Mouse (Mus musculus) limb, embryonic 11.5 days (tissue): ENCODE measurements around the gene Eno1. TPM values are rescaled to one million over a fixed set of nuclear protein-coding genes. Genes with fewer than 3 reads are reported as not detected.

Experiments used
- ATAC-seq: fragments of 200-750 bp; cut with Nextera tagmentation; 2 replicates; pipeline ENCODE4 v1.8.0; 2017; ENCODE audit warnings: low read depth; ENCODE audit not compliant: insufficient number of reproducible peaks, low FRiP score, low TSS enrichment
- DNase-seq: peaks from one replicate; pipeline ENCODE4 v3.0.0-alpha.2; 2015; ENCODE audit warnings: low spot score
- H3K27ac ChIP-seq: fragments of 300-500 bp; sonication (generic); replicated peaks from 2 replicates; pipeline ENCODE4 v1.5.1; 2014; ENCODE audit warnings: low read depth, mild to moderate bottlenecking, low read length
- H3K27me3 ChIP-seq: fragments of 300-500 bp; sonication (generic); 2 replicates; pipeline ENCODE4 v1.6.1; 2014; ENCODE audit warnings: mild to moderate bottlenecking, low read length, mixed read lengths; ENCODE audit not compliant: control insufficient read depth, insufficient read depth
- H3K36me3 ChIP-seq: fragments of 300-500 bp; sonication (generic); 2 replicates; pipeline ENCODE4 v1.6.1; 2014; ENCODE audit warnings: mild to moderate bottlenecking, low read length, moderate library complexity, mixed read lengths; ENCODE audit not compliant: control insufficient read depth, insufficient read depth
- H3K4me1 ChIP-seq: fragments of 300-500 bp; sonication (generic); 2 replicates; pipeline ENCODE4 v1.6.1; 2014; ENCODE audit warnings: low read length, mixed read lengths; ENCODE audit not compliant: control insufficient read depth, insufficient read depth
- H3K4me2 ChIP-seq: fragments of 300-500 bp; sonication (generic); 2 replicates; pipeline ENCODE4 v1.6.1; 2014; ENCODE audit warnings: low read depth, mild to moderate bottlenecking, moderate library complexity; ENCODE audit not compliant: severe bottlenecking
- H3K4me3 ChIP-seq: fragments of 300-500 bp; sonication (generic); 2 replicates; pipeline ENCODE4 v1.5.1; 2014; ENCODE audit warnings: low read depth, low read length
- H3K9ac ChIP-seq: fragments of 300-500 bp; sonication (generic); 2 replicates; pipeline ENCODE4 v1.6.1; 2014; ENCODE audit warnings: mild to moderate bottlenecking, low read length
- H3K9me3 ChIP-seq: fragments of 300-500 bp; sonication (generic); 2 replicates; pipeline ENCODE4 v1.6.1; 2016; ENCODE audit warnings: low read length; ENCODE audit not compliant: control insufficient read depth
- WGBS: fragments of 180-500 bp; shearing (Covaris S2); extraction: QIAGEN DNeasy Blood & Tissue Kit; methylation state at CpG from one replicate; pipeline ENCODE4 v1.1.7; 2014; 5-methylcytosine and 5-hydroxymethylcytosine counted together
- polyA plus RNA-seq: library from polyadenylated mRNA; unstranded; fragments of >200 nt; fragmentation: Nextera tagmentation; extraction: Ambion mirVana; gene quantifications from 2 replicates; pipeline ENCODE4 v1.2.1, GENCODE M21; 2014

Gene Eno1
- polyA plus RNA-seq, 1 experiment from 2014 or later: 2,311 TPM

- DNase-seq (peak; percentile 79), ATAC-seq (no peak)
- 74% methylated on average over 9 of the region's 9 CpGs for WGBS
- Histone ChIP-seq H3K4me1 (peaks cover 4% of the 10 kb centered on the region; the same call in 1 of the 2 replicates), H3K9ac (no peak overlapping the region), H3K4me3 (no peak overlapping the region), H3K36me3 (no peaks in the 10 kb centered on the region), H3K9me3 (no peaks in the 10 kb centered on the region), H3K27ac (no peak overlapping the region), H3K27me3 (no peaks in the 10 kb centered on the region), H3K4me2 (no peak overlapping the region)
These were observed 16.8 kb upstream of the Eno1 start for GRCm38 (mm10) chr4:150219501-150220292.

GRCm38 (mm10) chr4:150220584-150220983 is 15.9 kb upstream of the Eno1 start:
- 15% methylated on average over 11 of the region's 11 CpGs for WGBS
- ATAC-seq: 0 out of 2 replicates have a peak, but pooled peaks have one; percentile 32
- peak; percentile 60 for DNase-seq
- Histone ChIP-seq H3K4me3 (0 out of 2 replicates have a peak overlapping the region, but pooled peaks have one; percentile 8), H3K36me3 (no peaks in the 10 kb centered on the region), H3K4me2 (peak overlapping the region; percentile 39), H3K4me1 (peaks cover 4% of the 10 kb centered on the region; the same call in 1 of the 2 replicates), H3K27ac (no peak overlapping the region), H3K9me3 (no peaks in the 10 kb centered on the region), H3K9ac (no peak overlapping the region), H3K27me3 (no peaks in the 10 kb centered on the region)

- Histone ChIP-seq H3K9me3 (no peaks in the 10 kb centered on the region), H3K27me3 (no peaks in the 10 kb centered on the region), H3K4me3 (0 out of 2 replicates have a peak overlapping the region, but pooled peaks have one; percentile 8), H3K9ac (no peak overlapping the region), H3K4me2 (peak overlapping the region; percentile 39), H3K4me1 (peaks cover 4% of the 10 kb centered on the region; the same call in 1 of the 2 replicates), H3K27ac (no peak overlapping the region), H3K36me3 (no peaks in the 10 kb centered on the region)
- ATAC-seq: no peak
- WGBS: 46% methylated on average over 10 of the region's 10 CpGs
- no peak for DNase-seq
These were observed 15.4 kb upstream of the Eno1 start for GRCm38 (mm10) chr4:150221017-150221640.

GRCm38 (mm10) chr4:150223830-150224229 is 12.7 kb upstream of the Eno1 start:
- Histone ChIP-seq H3K4me1 (peaks cover 8% of the 10 kb centered on the region; the same call in 1 of the 2 replicates), H3K4me2 (no peak overlapping the region), H3K9ac (no peak overlapping the region), H3K9me3 (no peaks in the 10 kb centered on the region), H3K36me3 (no peaks in the 10 kb centered on the region), H3K27me3 (no peaks in the 10 kb centered on the region), H3K27ac (no peak overlapping the region), H3K4me3 (no peak overlapping the region)
- 85% methylated on average over 4 of the region's 4 CpGs for WGBS
- DNase-seq (no peak), ATAC-seq (no peak)

GRCm38 (mm10) chr4:150225700-150226099 is 10.8 kb upstream of the Eno1 start:
- no peak overlapping the region for H3K4me3 ChIP-seq
- no peaks in the 10 kb centered on the region for H3K27me3 ChIP-seq
- H3K36me3 ChIP-seq: no peaks in the 10 kb centered on the region
- DNase-seq (no peak), ATAC-seq (no peak)
- WGBS: 94% methylated on average over 1 of the region's 1 CpGs
- H3K9ac ChIP-seq: no peak overlapping the region
- no peak overlapping the region for H3K4me2 ChIP-seq
- H3K27ac ChIP-seq: no peak overlapping the region
- H3K9me3 ChIP-seq: no peaks in the 10 kb centered on the region
- H3K4me1 ChIP-seq: peaks cover 12% of the 10 kb centered on the region

GRCm38 (mm10) chr4:150226818-150227688 is 9.5 kb upstream of the Eno1 start:
- no peak for ATAC-seq
- H3K27ac ChIP-seq: no peak overlapping the region
- WGBS: 70% methylated on average over 7 of the region's 7 CpGs

GRCm38 (mm10) chr4:150228581-150229348 is 7.8 kb upstream of the Eno1 start:
- Histone ChIP-seq H3K27ac (no peak overlapping the region), H3K4me3 (no peak overlapping the region), H3K36me3 (no peaks in the 10 kb centered on the region), H3K4me1 (peaks cover 25% of the 10 kb centered on the region), H3K27me3 (no peaks in the 10 kb centered on the region), H3K9me3 (no peaks in the 10 kb centered on the region), H3K9ac (no peak overlapping the region), H3K4me2 (no peak overlapping the region)
- DNase-seq: no peak
- WGBS: 37% methylated on average over 7 of the region's 7 CpGs
- no peak for ATAC-seq

More at GRCm38 (mm10) chr4:150226818-150227688, 9.5 kb upstream of the Eno1 start:
- Histone ChIP-seq H3K4me2 (no peak overlapping the region), H3K9ac (no peak overlapping the region), H3K9me3 (no peaks in the 10 kb centered on the region), H3K27me3 (no peaks in the 10 kb centered on the region), H3K4me3 (no peak overlapping the region), H3K36me3 (no peaks in the 10 kb centered on the region), H3K4me1 (peaks cover 24% of the 10 kb centered on the region)
- DNase-seq: no peak
